Comparison of ENCODE assay signal across 12 mouse cellular contexts in genomic region chr19:29940239-29940638, GRCm38 (mm10). TPM values are rescaled to one million over a fixed set of nuclear protein-coding genes. Genes with fewer than 3 reads are reported as not detected.
DNase-seq lines count a peak whose midpoint lies in the region; ATAC-seq lines count a peak whose summit lies in the region.
"Had no signal": no experiment of that assay in that cellular context is flagged by ENCODE, and none has a peak within 500 bp of the region (broad histone marks: within the 10 kb centered on the region; RNA-seq: fewer than 3 reads in every experiment).

No protein-coding gene starts in this region.

- no peaks in the 10 kb centered on the region for H3K27me3 ChIP-seq in lung, embryonic 16.5 days (ENCODE audit: control insufficient read depth, insufficient read depth, low read depth, low read length)
- no peaks in the 10 kb centered on the region for H3K27me3 ChIP-seq in heart, embryonic 13.5 days (replicated peaks)
- H3K27me3 ChIP-seq in liver, embryonic 11.5 days (replicated peaks; ENCODE audit: control insufficient read depth, insufficient read depth, low read length): no peaks in the 10 kb centered on the region; the same call in 1 of the 2 replicates
- H3K27me3 ChIP-seq: embryonic facial prominence, embryonic 12.5 days had no signal

- no peak overlapping the region for H3K27ac ChIP-seq in lung, embryonic 16.5 days (ENCODE audit: low read length)
- peak overlapping the region; percentile 56 for H3K27ac ChIP-seq in heart, embryonic 13.5 days (replicated peaks)
- no peak overlapping the region for H3K27ac ChIP-seq in liver, embryonic 11.5 days (ENCODE audit: low read depth, low read length)
- H3K27ac ChIP-seq: embryonic facial prominence, embryonic 12.5 days had no signal

- H3K4me2 ChIP-seq in lung, embryonic 16.5 days (ENCODE audit: low read depth, low read length): peak overlapping the region; percentile 30; the same call in 1 of the 2 replicates
- H3K4me2 ChIP-seq in heart, embryonic 13.5 days: peak overlapping the region; percentile 28
- H3K4me2 ChIP-seq in liver, embryonic 11.5 days: peak overlapping the region; percentile 38
- H3K4me2 ChIP-seq: embryonic facial prominence, embryonic 12.5 days had no signal

- peak; percentile 41; the same call in 1 of the 2 replicates for ATAC-seq in lung, embryonic 16.5 days (ENCODE audit: low read depth)
- no peak for ATAC-seq in heart, embryonic 13.5 days (ENCODE audit: extremely low read depth, insufficient number of reproducible peaks, low FRiP score, low TSS enrichment)
- no peak for ATAC-seq in liver, embryonic 11.5 days (replicated peaks; ENCODE audit: low FRiP score)
- ATAC-seq in erythroid progenitor cell, adult 5-6 weeks (replicated peaks; ENCODE audit: low FRiP score, poor library complexity, severe bottlenecking): no peak

- 31% methylated on average over 6 of the region's 6 CpGs for WGBS in lung, embryonic 16.5 days
- WGBS in heart, embryonic 13.5 days: 25% methylated on average over 6 of the region's 6 CpGs
- WGBS in liver, embryonic 11.5 days: 17% methylated on average over 6 of the region's 6 CpGs

- no peaks in the 10 kb centered on the region for H3K9me3 ChIP-seq in lung, embryonic 16.5 days (ENCODE audit: control insufficient read depth, low read length)
- H3K9me3 ChIP-seq in heart, embryonic 13.5 days: no peaks in the 10 kb centered on the region
- no peaks in the 10 kb centered on the region for H3K9me3 ChIP-seq in liver, embryonic 11.5 days (ENCODE audit: control insufficient read depth, low read length)
- H3K9me3 ChIP-seq: embryonic facial prominence, embryonic 12.5 days had no signal

- DNase-seq in lung, postnatal 14 days: no peak
- DNase-seq in liver, embryonic 11.5 days (ENCODE audit: low spot score): no peak
- DNase-seq in thymus, postnatal 0 days (ENCODE audit: low spot score): no peak
- no peak for DNase-seq in left cerebral cortex, postnatal 36 days (ENCODE audit: low spot score in 2 of 2)
- DNase-seq: gastrocnemius, postnatal 14 days; layer of hippocampus, adult 9-11 months; midbrain, embryonic 14.5 days; thymus, adult 18-20 months had no signal

- no peaks in the 10 kb centered on the region for H3K36me3 ChIP-seq in lung, embryonic 16.5 days (ENCODE audit: control insufficient read depth, insufficient read depth, low read length)
- no peaks in the 10 kb centered on the region for H3K36me3 ChIP-seq in heart, embryonic 13.5 days
- no peaks in the 10 kb centered on the region for H3K36me3 ChIP-seq in liver, embryonic 11.5 days (ENCODE audit: control insufficient read depth, insufficient read depth, low read length)
- H3K36me3 ChIP-seq: embryonic facial prominence, embryonic 12.5 days had no signal

- H3K9ac ChIP-seq in lung, embryonic 16.5 days (ENCODE audit: low read length): no peak overlapping the region
- no peak overlapping the region for H3K9ac ChIP-seq in heart, embryonic 13.5 days
- no peak overlapping the region for H3K9ac ChIP-seq in liver, embryonic 11.5 days (ENCODE audit: low read depth, low read length)
- H3K9ac ChIP-seq: embryonic facial prominence, embryonic 12.5 days had no signal

- peaks cover 5% of the 10 kb centered on the region; the same call in 1 of the 2 replicates for H3K4me1 ChIP-seq in lung, embryonic 16.5 days (replicated peaks; ENCODE audit: control insufficient read depth, insufficient read depth, low read length)
- H3K4me1 ChIP-seq in heart, embryonic 13.5 days: peaks cover 22% of the 10 kb centered on the region
- no peaks in the 10 kb centered on the region; the same call in 1 of the 2 replicates for H3K4me1 ChIP-seq in liver, embryonic 11.5 days (replicated peaks; ENCODE audit: control insufficient read depth, insufficient read depth, low read length)

- H3K4me3 ChIP-seq in lung, embryonic 16.5 days (ENCODE audit: low read length): peak overlapping the region; percentile 19; the same call in 1 of the 2 replicates
- H3K4me3 ChIP-seq in heart, embryonic 13.5 days: no peak overlapping the region
- no peak overlapping the region for H3K4me3 ChIP-seq in liver, embryonic 11.5 days (ENCODE audit: low read depth, low read length)
- H3K4me3 ChIP-seq: embryonic facial prominence, embryonic 12.5 days had no signal

- intact Hi-C loops in left cerebral cortex, postnatal 36 days (cut with DNase I): loop anchor here (10.0 kb wide), 1 partner anchor 95 kb away; no protein-coding TSS in a partner anchor

RNA-seq across cellular contexts. Expression of gene Il33, which starts 15.3 kb away (rescaled TPM):
- polyA plus RNA-seq in lung, embryonic 16.5 days (2015; fragmentation: Nextera tagmentation; extraction: Ambion mirVana): 9.1 and 11.4 TPM in 2 replicates
- 6.5 and 7.0 TPM in 2 replicates for polyA plus RNA-seq in heart, embryonic 13.5 days (2015; fragmentation: Nextera tagmentation; extraction: Ambion mirVana)
- polyA plus RNA-seq in liver, embryonic 11.5 days (2014; fragmentation: Nextera tagmentation; extraction: Ambion mirVana): 0.27 and 0.31 TPM in 2 replicates
- 2.3 TPM in 2 replicates for polyA plus RNA-seq in thymus, postnatal 0 days (2015; fragmentation: Nextera tagmentation; extraction: Ambion mirVana)
- total RNA-seq in erythroid progenitor cell, adult 5-6 weeks (2015; ENCODE audit: low replicate concordance): not detected in 2 replicates
- not detected in 2 replicates for total RNA-seq in erythroid progenitor cell, adult 5-6 weeks (2017; ENCODE audit: low replicate concordance)
- total RNA-seq in left cerebral cortex, postnatal 36 days (2021): 10 to 100 TPM; 35.5 to 39.1 TPM
